Mouse (Mus musculus) spleen, adult 2 months (tissue): Measurements from ENCODE around the gene Rnf167.

Source experiments
- CTCF ChIP-seq: fragments of 200-500 bp; IDR thresholded peaks from 2 replicates; pipeline ENCODE4 v1.5.1; 2011; ENCODE audit warnings: mild to moderate bottlenecking, inconsistent platforms; ENCODE audit not compliant: insufficient read depth, insufficient read length, insufficient replicate concordance; ENCODE audit errors: extremely low read depth
- POLR2A ChIP-seq: fragments of 200-500 bp; IDR thresholded peaks from 2 replicates; pipeline ENCODE4 v1.6.1; 2011; ENCODE audit warnings: low read depth, low read length, inconsistent platforms

DNA sequence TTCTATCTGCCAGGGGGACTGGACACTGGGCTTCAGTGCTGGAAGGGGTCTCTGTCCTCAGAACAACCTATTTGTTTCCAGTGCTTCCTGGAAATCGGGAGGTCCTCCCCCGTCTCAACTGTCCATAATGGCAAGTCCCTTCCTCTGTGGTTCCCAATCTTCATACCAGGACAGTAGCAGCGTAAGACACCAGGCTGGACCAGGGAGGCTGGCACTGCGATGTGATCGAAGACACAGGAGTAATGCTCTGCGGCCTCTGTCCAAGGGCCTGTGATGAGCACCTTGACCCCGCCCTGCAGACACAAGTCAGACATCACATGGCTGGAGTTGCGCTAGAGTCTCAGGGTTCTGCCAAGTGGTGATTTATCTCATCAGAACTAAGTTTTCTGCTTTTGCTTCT is 32.3 kb downstream of the Rnf167 start:
- TF ChIP-seq CTCF = no peak
- TF ChIP-seq POLR2A = no peak
